Mouse (Mus musculus) skeletal muscle tissue, adult 2 months (tissue): ENCODE measurements around the gene Pik3r3.
"Not testable (repeated sequence)": the region's sequence is repeated elsewhere in the genome, so short reads cannot be mapped to it uniquely, and the experiment has no call there.

ENCODE experiments used
- DNase-seq: peaks from one replicate; pipeline ENCODE4 v3.0.0-alpha.2; 2012; ENCODE audit warnings: low read depth, low spot score

The Pik3r3 gene

GRCm38 (mm10) chr4:116221140-116221851 lies at the start of gene Pik3r3:
Pik3r3 (plus strand) TSS chr4:116221618.
- DNase-seq, result peak; percentile 99

GRCm38 (mm10) chr4:116173072-116173471 lies 48.3 kb upstream of the Pik3r3 start, which contains the start of the genes 1700042G07Rik and Gm49337:
1700042G07Rik (plus strand) TSS chr4:116173372.
Gm49337 (plus strand) TSS chr4:116173384.
- DNase-seq, result no peak

- DNase-seq, result no peak
Measured at GRCm38 (mm10) chr4:116173752-116174151, 47.7 kb upstream of the Pik3r3 start.

GRCm38 (mm10) chr4:116174466-116175116 lies 46.8 kb upstream of the Pik3r3 start:
- no peak for DNase-seq

GRCm38 (mm10) chr4:116175136-116175535 lies 46.3 kb upstream of the Pik3r3 start:
- no peak for DNase-seq

- DNase-seq, result no peak
Measured at GRCm38 (mm10) chr4:116175711-116176542, 45.5 kb upstream of the Pik3r3 start.

GRCm38 (mm10) chr4:116176543-116176988 lies 44.9 kb upstream of the Pik3r3 start:
- no peak for DNase-seq

GRCm38 (mm10) chr4:116177140-116177539 lies 44.3 kb upstream of the Pik3r3 start:
- DNase-seq, result peak; percentile 73

- DNase-seq, result no peak
Measured at GRCm38 (mm10) chr4:116182079-116182478, 39.3 kb upstream of the Pik3r3 start.

- no peak for DNase-seq
Measured at GRCm38 (mm10) chr4:116182745-116183144, 38.7 kb upstream of the Pik3r3 start.

GRCm38 (mm10) chr4:116185083-116185482 lies 36.3 kb upstream of the Pik3r3 start:
- no peak for DNase-seq

- no peak for DNase-seq
Measured at GRCm38 (mm10) chr4:116192286-116192835, 29.1 kb upstream of the Pik3r3 start.

- no peak for DNase-seq
Measured at GRCm38 (mm10) chr4:116193583-116194383, 27.6 kb upstream of the Pik3r3 start.

- peak; percentile 32 for DNase-seq
Measured at GRCm38 (mm10) chr4:116198422-116198821, 23.0 kb upstream of the Pik3r3 start.

- DNase-seq, result no peak
Measured at GRCm38 (mm10) chr4:116204422-116204821, 17.0 kb upstream of the Pik3r3 start.

GRCm38 (mm10) chr4:116206531-116206930 lies 14.9 kb upstream of the Pik3r3 start:
- no peak for DNase-seq

GRCm38 (mm10) chr4:116208891-116209290 lies 12.5 kb upstream of the Pik3r3 start:
- DNase-seq, result no peak

GRCm38 (mm10) chr4:116215895-116216605 lies 5.4 kb upstream of the Pik3r3 start:
- DNase-seq, result no peak

GRCm38 (mm10) chr4:116217046-116217445 lies 4.4 kb upstream of the Pik3r3 start:
- DNase-seq, result no peak

- DNase-seq, result not testable (repeated sequence)
Measured at GRCm38 (mm10) chr4:116217661-116218060, 3.8 kb upstream of the Pik3r3 start.
